Mouse (Mus musculus) MEL (cell line): ENCODE data around the gene Fem1a.
A peak's percentile ranks its signal among the peaks of the same experiment; 100 is the strongest.

Experiments used
- CTCF ChIP-seq, 3 experiments: IDR thresholded peaks in 2 of 3; conservative IDR thresholded peaks in 1 of 3; 2 replicates each; pipeline ENCODE4 v1.5.1; 2011 to 2012; ENCODE audit warnings: low read length in 3 of 3, low read depth in 2 of 3, mild to moderate bottlenecking in 2 of 3, improper control_type of control experiment in 1 of 3, inconsistent platforms in 1 of 3, mixed read lengths in 1 of 3, moderate library complexity in 1 of 3; ENCODE audit not compliant: control insufficient read depth in 1 of 3, insufficient read depth in 1 of 3, poor library complexity in 1 of 3, severe bottlenecking in 1 of 3
- EP300 ChIP-seq, 2 experiments: IDR thresholded peaks; 2 replicates each; pipeline ENCODE4 v1.6.1; 2011; ENCODE audit warnings: improper control_type of control experiment in 2 of 2, low read length in 2 of 2, low read depth in 1 of 2, mild to moderate bottlenecking in 1 of 2
- HCFC1 ChIP-seq: IDR thresholded peaks from 2 replicates; pipeline ENCODE4 v1.6.1; 2012; ENCODE audit warnings: low read depth, mild to moderate bottlenecking, inconsistent platforms, low read length, improper control_type of control experiment, moderate library complexity
- MXI1 ChIP-seq: IDR thresholded peaks from 2 replicates; pipeline ENCODE4 v1.6.1; 2011; ENCODE audit warnings: mild to moderate bottlenecking, low read depth, low read length, improper control_type of control experiment
- SIN3A ChIP-seq: IDR thresholded peaks from 2 replicates; pipeline ENCODE4 v1.6.1; 2012; ENCODE audit warnings: low read length, improper control_type of control experiment, inconsistent platforms

DNA sequence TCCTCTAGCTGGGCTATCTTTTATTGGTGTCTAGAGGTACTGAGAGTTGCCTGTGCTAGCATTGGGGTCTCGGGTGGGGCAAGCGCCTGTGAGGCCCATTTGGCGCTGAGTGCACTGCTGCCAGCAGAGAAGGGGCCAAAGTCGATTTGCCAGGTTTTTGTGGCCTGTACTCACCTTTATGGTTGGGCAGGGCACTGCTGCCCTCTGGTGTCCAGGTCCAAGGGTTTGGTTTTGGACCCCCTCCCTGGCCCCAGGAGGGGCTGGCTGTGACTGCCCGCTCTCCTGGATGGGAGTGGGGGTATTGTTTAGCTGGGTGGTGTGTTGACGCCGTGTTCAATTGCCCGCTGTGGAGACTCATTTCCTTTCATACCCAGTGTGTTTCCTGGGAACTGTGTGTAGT lies 49.2 kb downstream of the Fem1a start:
- no peak for TF ChIP-seq HCFC1
- no peak for TF ChIP-seq EP300 (IDR thresholded peaks at IDR 0.05; ENCODE audit: low read depth in 1 of 2, low read length in 2 of 2)
- no peak for TF ChIP-seq SIN3A
- TF ChIP-seq MXI1, result no peak
- TF ChIP-seq CTCF (IDR thresholded peaks at IDR 0.05 in 2 of 3, conservative IDR thresholded peaks at IDR 0.05 in 1 of 3; ENCODE audit: control insufficient read depth in 1 of 3, insufficient read depth in 1 of 3, low read depth in 2 of 3, low read length in 3 of 3, poor library complexity in 1 of 3, severe bottlenecking in 1 of 3), result peak in 2 of 3 experiments; percentile 21 to 38; a peak in 3 of 6 replicates
